Mouse (Mus musculus): ENCODE measurements around the gene Peak1. TPM values are rescaled to one million over a fixed set of nuclear protein-coding genes. Genes with fewer than 3 reads are reported as not detected.

Peak1 gene
- polyA plus RNA-seq, 1 experiment, result 8.2 TPM

GRCm38 (mm10) chr9:56167690-56168089 lies 250.2 kb downstream of the Peak1 start:
- Histone ChIP-seq H3K27me3 (ENCODE audit: control insufficient read depth, insufficient read depth, low read length) (no peaks in the 10 kb centered on the region), H3K36me3 (ENCODE audit: control insufficient read depth, insufficient read depth, low read length) (no peaks in the 10 kb centered on the region), H3K4me3 (ENCODE audit: extremely low read depth, insufficient read depth, insufficient read length) (no peak overlapping the region), H3K27ac (ENCODE audit: insufficient read depth, low read length) (no peak overlapping the region), H3K4me1 (ENCODE audit: control insufficient read depth, insufficient read depth, insufficient read length) (no peaks in the 10 kb centered on the region)
- DNase-seq (ENCODE audit: low read depth in 1 of 2, low spot score in 2 of 2), result no peak
- 92% methylated on average over 6 of the region's 6 CpGs for WGBS
- TF ChIP-seq CTCF (IDR thresholded peaks at IDR 0.05; ENCODE audit: extremely low read depth, insufficient read depth, insufficient read length, insufficient replicate concordance), result no peak
- TF ChIP-seq POLR2A (IDR thresholded peaks at IDR 0.05; ENCODE audit: low read depth, low read length), result no peak

- no peaks in the 10 kb centered on the region for H3K27me3 ChIP-seq (ENCODE audit: control insufficient read depth, insufficient read depth, low read length)
- H3K36me3 ChIP-seq (ENCODE audit: control insufficient read depth, insufficient read depth, low read length), result no peaks in the 10 kb centered on the region
- no peak overlapping the region for H3K4me3 ChIP-seq (ENCODE audit: extremely low read depth, insufficient read depth, insufficient read length)
- WGBS, result 23% methylated on average over 5 of the region's 5 CpGs
- H3K27ac ChIP-seq (ENCODE audit: insufficient read depth, low read length), result no peak overlapping the region
- H3K4me1 ChIP-seq (ENCODE audit: control insufficient read depth, insufficient read depth, insufficient read length), result no peaks in the 10 kb centered on the region
- TF ChIP-seq CTCF (IDR thresholded peaks at IDR 0.05; ENCODE audit: extremely low read depth, insufficient read depth, insufficient read length, insufficient replicate concordance), result no peak
- no peak for TF ChIP-seq POLR2A (IDR thresholded peaks at IDR 0.05; ENCODE audit: low read depth, low read length)
- DNase-seq (ENCODE audit: low read depth in 1 of 2, low spot score in 2 of 2), result no peak
These were observed 251.7 kb downstream of the Peak1 start for GRCm38 (mm10) chr9:56166161-56166560.

- Histone ChIP-seq H3K4me1 (ENCODE audit: control insufficient read depth, insufficient read depth, insufficient read length) (no peaks in the 10 kb centered on the region), H3K27me3 (ENCODE audit: control insufficient read depth, insufficient read depth, low read length) (no peaks in the 10 kb centered on the region), H3K27ac (ENCODE audit: insufficient read depth, low read length) (no peak within 1 kb of the TSS), H3K36me3 (ENCODE audit: control insufficient read depth, insufficient read depth, low read length) (no peaks in the 10 kb centered on the region), H3K4me3 (ENCODE audit: extremely low read depth, insufficient read depth, insufficient read length) (no peak within 1 kb of the TSS)
- 88% methylated on average over 6 of the region's 6 CpGs for WGBS
- no peak for DNase-seq (ENCODE audit: low read depth in 1 of 2, low spot score in 2 of 2)
- no peak for TF ChIP-seq POLR2A (IDR thresholded peaks at IDR 0.05; ENCODE audit: low read depth, low read length)
These were observed 252.5 kb downstream of the Peak1 start, which contains the start of gene Tspan3 for GRCm38 (mm10) chr9:56165377-56165776. Tspan3 (minus strand) TSS chr9:56165477.

- Histone ChIP-seq H3K27ac (ENCODE audit: insufficient read depth, low read length) (peak overlapping the region; percentile 17; the same call in 1 of the 2 replicates), H3K36me3 (ENCODE audit: control insufficient read depth, insufficient read depth, low read length) (no peaks in the 10 kb centered on the region), H3K4me1 (ENCODE audit: control insufficient read depth, insufficient read depth, insufficient read length) (no peaks in the 10 kb centered on the region), H3K4me3 (ENCODE audit: extremely low read depth, insufficient read depth, insufficient read length) (peak overlapping the region; percentile 79), H3K27me3 (ENCODE audit: control insufficient read depth, insufficient read depth, low read length) (no peaks in the 10 kb centered on the region)
- WGBS, result under 1% methylated on average over 82 of the region's 82 CpGs
- TF ChIP-seq CTCF (IDR thresholded peaks at IDR 0.05; ENCODE audit: extremely low read depth, insufficient read depth, insufficient read length, insufficient replicate concordance) (no peak), POLR2A (IDR thresholded peaks at IDR 0.05; ENCODE audit: low read depth, low read length) (no peak)
- peak; percentile 46 to 77 for DNase-seq (ENCODE audit: low read depth in 1 of 2, low spot score in 2 of 2)
These were observed 257.3 kb downstream of the Peak1 start for GRCm38 (mm10) chr9:56160341-56161141.

- Histone ChIP-seq H3K4me1 (ENCODE audit: control insufficient read depth, insufficient read depth, insufficient read length) (no peaks in the 10 kb centered on the region), H3K4me3 (ENCODE audit: extremely low read depth, insufficient read depth, insufficient read length) (no peak overlapping the region), H3K36me3 (ENCODE audit: control insufficient read depth, insufficient read depth, low read length) (no peaks in the 10 kb centered on the region), H3K27me3 (ENCODE audit: control insufficient read depth, insufficient read depth, low read length) (no peaks in the 10 kb centered on the region), H3K27ac (ENCODE audit: insufficient read depth, low read length) (no peak overlapping the region)
- 79% methylated on average over 2 of the region's 2 CpGs for WGBS
- no peak for DNase-seq (ENCODE audit: low read depth in 1 of 2, low spot score in 2 of 2)
- no peak for TF ChIP-seq POLR2A (IDR thresholded peaks at IDR 0.05; ENCODE audit: low read depth, low read length)
- no peak for TF ChIP-seq CTCF (IDR thresholded peaks at IDR 0.05; ENCODE audit: extremely low read depth, insufficient read depth, insufficient read length, insufficient replicate concordance)
These were observed 258.4 kb downstream of the Peak1 start for GRCm38 (mm10) chr9:56159456-56159855.

- no peaks in the 10 kb centered on the region for H3K4me1 ChIP-seq (ENCODE audit: control insufficient read depth, insufficient read depth, insufficient read length)
- no peak overlapping the region for H3K27ac ChIP-seq (ENCODE audit: insufficient read depth, low read length)
- H3K27me3 ChIP-seq (ENCODE audit: control insufficient read depth, insufficient read depth, low read length), result no peaks in the 10 kb centered on the region
- no peaks in the 10 kb centered on the region for H3K36me3 ChIP-seq (ENCODE audit: control insufficient read depth, insufficient read depth, low read length)
- WGBS, result 80% methylated on average over 2 of the region's 2 CpGs
- no peak for TF ChIP-seq CTCF (IDR thresholded peaks at IDR 0.05; ENCODE audit: extremely low read depth, insufficient read depth, insufficient read length, insufficient replicate concordance)
- no peak for TF ChIP-seq POLR2A (IDR thresholded peaks at IDR 0.05; ENCODE audit: low read depth, low read length)
- no peak overlapping the region for H3K4me3 ChIP-seq (ENCODE audit: extremely low read depth, insufficient read depth, insufficient read length)
- no peak for DNase-seq (ENCODE audit: low read depth in 1 of 2, low spot score in 2 of 2)
These were observed 259.8 kb downstream of the Peak1 start for GRCm38 (mm10) chr9:56158077-56158476.

- TF ChIP-seq POLR2A (IDR thresholded peaks at IDR 0.05; ENCODE audit: low read depth, low read length) (no peak), CTCF (IDR thresholded peaks at IDR 0.05; ENCODE audit: extremely low read depth, insufficient read depth, insufficient read length, insufficient replicate concordance) (no peak)
- Histone ChIP-seq H3K36me3 (ENCODE audit: control insufficient read depth, insufficient read depth, low read length) (no peaks in the 10 kb centered on the region), H3K4me1 (ENCODE audit: control insufficient read depth, insufficient read depth, insufficient read length) (peaks cover 3% of the 10 kb centered on the region; the same call in 1 of the 2 replicates), H3K4me3 (ENCODE audit: extremely low read depth, insufficient read depth, insufficient read length) (no peak overlapping the region), H3K27me3 (ENCODE audit: control insufficient read depth, insufficient read depth, low read length) (no peaks in the 10 kb centered on the region), H3K27ac (ENCODE audit: insufficient read depth, low read length) (no peak overlapping the region)
- DNase-seq (ENCODE audit: low read depth in 1 of 2, low spot score in 2 of 2), result no peak
- WGBS, result 92% methylated on average over 5 of the region's 5 CpGs
These were observed 263.3 kb downstream of the Peak1 start for GRCm38 (mm10) chr9:56154572-56154971.
